Mouse (Mus musculus) liver, postnatal 0 days (tissue): ENCODE results near the gene Mxra7. TPM values are rescaled to one million over a fixed set of nuclear protein-coding genes. Genes with fewer than 3 reads are reported as not detected.

Experiments
- ATAC-seq: fragments of 200-750 bp; cut with Nextera tagmentation; 2 replicates; pipeline ENCODE4 v1.8.0; 2017; ENCODE audit warnings: mild to moderate bottlenecking, moderate library complexity
- DNase-seq: peaks from one replicate; pipeline ENCODE4 v3.0.0-alpha.2; 2016
- H3K27ac ChIP-seq: fragments of 300-500 bp; sonication (generic); 2 replicates; pipeline ENCODE4 v1.5.1; 2014; ENCODE audit warnings: antibody characterized with exemption, moderate library complexity, mild to moderate bottlenecking, low read depth
- H3K27me3 ChIP-seq: fragments of 300-500 bp; sonication (generic); 2 replicates; pipeline ENCODE4 v1.6.1; 2014; ENCODE audit warnings: low read length, control low read depth, mixed read lengths; ENCODE audit not compliant: insufficient read depth
- H3K36me3 ChIP-seq: fragments of 300-500 bp; sonication (generic); replicated peaks from 2 replicates; pipeline ENCODE4 v1.6.1; 2014; ENCODE audit warnings: mild to moderate bottlenecking, control low read depth, low read length, moderate library complexity, mixed read lengths; ENCODE audit not compliant: insufficient read depth
- H3K4me1 ChIP-seq: fragments of 300-500 bp; sonication (generic); 2 replicates; pipeline ENCODE4 v1.6.1; 2014; ENCODE audit warnings: antibody characterized with exemption, mild to moderate bottlenecking, control low read depth; ENCODE audit not compliant: insufficient read depth
- H3K4me2 ChIP-seq: fragments of 300-500 bp; sonication (generic); 2 replicates; pipeline ENCODE4 v1.6.1; 2014; ENCODE audit warnings: low read depth, mild to moderate bottlenecking, low read length, moderate library complexity, mixed read lengths
- H3K4me3 ChIP-seq: fragments of 300-500 bp; sonication (generic); 2 replicates; pipeline ENCODE4 v1.5.1; 2014; ENCODE audit warnings: low read depth, low read length
- H3K9ac ChIP-seq: fragments of 300-500 bp; sonication (generic); replicated peaks from 2 replicates; pipeline ENCODE4 v1.6.1; 2014; ENCODE audit warnings: mild to moderate bottlenecking, moderate library complexity
- H3K9me3 ChIP-seq: fragments of 300-500 bp; sonication (generic); 2 replicates; pipeline ENCODE4 v1.6.1; 2016; ENCODE audit warnings: mild to moderate bottlenecking, control low read depth, low read length, mixed read lengths
- CTCF ChIP-seq: sonication (generic); IDR thresholded peaks from 2 replicates; pipeline ENCODE4 v1.5.1; 2016; ENCODE audit warnings: antibody characterized with exemption, low read depth
- EP300 ChIP-seq: IDR thresholded peaks from 2 replicates; pipeline ENCODE4 v1.6.1; 2016; ENCODE audit warnings: antibody characterized with exemption, low read depth, mild to moderate bottlenecking
- WGBS: fragments of 180-500 bp; shearing (Covaris S2); extraction: QIAGEN DNeasy Blood & Tissue Kit; methylation state at CpG from one replicate; pipeline ENCODE4 v1.1.7; 2014; ENCODE audit not compliant: insufficient replicate concordance; 5-methylcytosine and 5-hydroxymethylcytosine counted together
- polyA plus RNA-seq: library from polyadenylated mRNA; unstranded; fragments of >200 nt; fragmentation: Nextera tagmentation; extraction: Ambion mirVana; gene quantifications from 2 replicates; pipeline ENCODE4 v1.2.1, GENCODE M21; 2015

The Mxra7 gene
- polyA plus RNA-seq, 1 experiment from 2014 or later, result 1.4 TPM

DNA sequence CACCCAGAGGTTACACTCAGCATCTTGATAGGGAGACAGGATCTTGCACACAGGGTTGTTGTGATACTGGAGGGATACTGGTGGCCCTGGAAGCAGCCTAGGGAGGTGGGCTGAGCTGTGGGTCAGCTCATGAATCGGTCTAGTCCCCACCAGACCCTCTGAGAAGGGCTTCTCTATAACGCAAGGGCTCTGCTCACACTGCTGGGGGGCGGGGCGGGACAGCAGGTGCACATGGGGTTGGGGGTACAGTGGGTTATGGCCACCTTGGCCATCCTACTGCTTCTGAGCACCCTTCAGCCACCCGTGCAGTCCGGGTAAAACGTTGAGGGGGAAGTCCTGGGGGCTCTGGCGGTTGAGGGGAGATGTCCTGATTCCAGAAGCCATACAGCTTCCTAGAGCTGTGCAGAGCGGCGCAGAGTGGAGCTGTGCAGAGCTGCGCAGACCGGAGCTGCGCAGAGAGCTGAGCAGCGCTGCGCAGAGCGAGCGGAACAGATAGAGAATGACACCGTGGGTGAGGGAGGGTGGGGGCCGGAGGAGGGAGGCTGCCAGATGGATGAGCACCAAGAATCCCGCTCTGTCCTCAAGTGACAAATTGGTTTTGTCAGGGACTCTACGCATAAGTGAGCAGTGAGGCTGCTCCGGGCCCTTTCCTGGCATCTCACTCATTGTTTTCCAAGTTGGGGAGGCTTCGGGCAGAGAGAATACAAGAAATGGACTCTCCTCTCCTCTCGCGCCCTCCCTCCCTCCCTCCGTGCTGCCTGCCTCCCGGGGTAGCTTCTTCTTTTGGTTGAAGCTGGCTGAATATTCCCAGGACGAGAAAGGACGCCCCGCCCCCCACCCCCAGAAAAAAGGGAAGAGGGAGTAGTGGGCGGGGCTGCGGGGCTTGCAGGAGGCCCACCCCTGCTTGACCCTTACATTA lies 16.6 kb downstream of the Mxra7 start:
- ATAC-seq, result peak; percentile 65; the same call in 1 of the 2 replicates
- H3K9ac ChIP-seq, result no peak overlapping the region
- peak; percentile 44 for DNase-seq
- TF ChIP-seq CTCF (no peak), EP300 (no peak)
- H3K27ac ChIP-seq, result no peak overlapping the region
- H3K36me3 ChIP-seq, result no peaks in the 10 kb centered on the region
- no peaks in the 10 kb centered on the region for H3K9me3 ChIP-seq
- peaks cover 8% of the 10 kb centered on the region for H3K4me1 ChIP-seq
- H3K4me2 ChIP-seq, result peak overlapping the region; percentile 70
- WGBS, result 10% methylated on average over 32 of the region's 32 CpGs
- H3K27me3 ChIP-seq, result no peaks in the 10 kb centered on the region
- H3K4me3 ChIP-seq, result peak overlapping the region; percentile 24; the same call in 1 of the 2 replicates

DNA sequence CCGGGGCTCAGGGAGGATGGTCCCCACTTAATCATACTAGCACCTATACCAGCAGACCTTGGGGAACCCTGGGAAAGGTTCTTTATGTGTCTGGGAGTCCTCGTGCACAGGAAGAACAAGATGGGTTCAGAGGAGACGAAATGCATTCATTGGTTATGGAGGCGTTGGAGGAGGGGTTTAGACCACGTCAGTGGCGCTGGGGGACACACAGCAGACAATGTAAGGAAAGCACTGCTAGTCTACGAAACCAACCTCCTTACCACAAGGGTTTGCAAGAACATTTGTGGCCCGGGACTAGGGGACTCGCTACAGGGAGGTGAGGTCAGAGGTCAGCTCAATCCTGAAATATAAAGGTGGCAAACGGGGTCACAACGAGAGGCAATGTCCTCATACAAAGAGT lies 17.3 kb downstream of the Mxra7 start:
- TF ChIP-seq CTCF (no peak), EP300 (no peak)
- Histone ChIP-seq H3K9me3 (no peaks in the 10 kb centered on the region), H3K27me3 (no peaks in the 10 kb centered on the region), H3K36me3 (no peaks in the 10 kb centered on the region), H3K9ac (no peak overlapping the region), H3K4me2 (no peak overlapping the region), H3K4me3 (no peak overlapping the region), H3K27ac (no peak overlapping the region), H3K4me1 (peaks cover 8% of the 10 kb centered on the region)
- ATAC-seq, result no peak
- DNase-seq, result no peak
- 70% methylated on average over 11 of the region's 11 CpGs for WGBS

DNA sequence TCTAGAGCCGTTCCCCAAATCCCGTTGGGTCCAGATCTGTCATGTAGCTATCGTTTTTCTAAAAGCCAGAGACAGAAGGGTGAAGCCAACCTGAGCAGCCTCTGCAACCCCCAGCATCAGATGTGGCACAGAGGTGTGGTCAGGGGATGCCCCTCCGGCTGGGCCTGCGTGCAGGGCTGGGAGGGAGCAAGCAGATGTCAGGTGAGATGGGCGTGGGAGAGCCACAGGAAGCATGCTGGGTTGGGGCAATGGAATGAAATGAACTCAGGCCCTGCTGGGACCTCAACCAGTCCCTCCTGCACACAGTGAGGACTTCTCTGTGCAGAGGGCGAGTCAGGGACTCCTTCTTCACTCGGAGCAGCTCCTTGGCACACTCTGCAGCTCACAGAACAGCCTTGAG lies 18.3 kb downstream of the Mxra7 start:
- TF ChIP-seq CTCF (no peak), EP300 (no peak)
- no peak overlapping the region for H3K4me2 ChIP-seq
- peaks cover 4% of the 10 kb centered on the region for H3K4me1 ChIP-seq
- WGBS, result 77% methylated on average over 8 of the region's 8 CpGs
- no peaks in the 10 kb centered on the region for H3K36me3 ChIP-seq
- no peak overlapping the region for H3K9ac ChIP-seq
- no peaks in the 10 kb centered on the region for H3K9me3 ChIP-seq
- H3K4me3 ChIP-seq, result no peak overlapping the region
- ATAC-seq (no peak), DNase-seq (no peak)
- H3K27ac ChIP-seq, result no peak overlapping the region
- no peaks in the 10 kb centered on the region for H3K27me3 ChIP-seq

DNA sequence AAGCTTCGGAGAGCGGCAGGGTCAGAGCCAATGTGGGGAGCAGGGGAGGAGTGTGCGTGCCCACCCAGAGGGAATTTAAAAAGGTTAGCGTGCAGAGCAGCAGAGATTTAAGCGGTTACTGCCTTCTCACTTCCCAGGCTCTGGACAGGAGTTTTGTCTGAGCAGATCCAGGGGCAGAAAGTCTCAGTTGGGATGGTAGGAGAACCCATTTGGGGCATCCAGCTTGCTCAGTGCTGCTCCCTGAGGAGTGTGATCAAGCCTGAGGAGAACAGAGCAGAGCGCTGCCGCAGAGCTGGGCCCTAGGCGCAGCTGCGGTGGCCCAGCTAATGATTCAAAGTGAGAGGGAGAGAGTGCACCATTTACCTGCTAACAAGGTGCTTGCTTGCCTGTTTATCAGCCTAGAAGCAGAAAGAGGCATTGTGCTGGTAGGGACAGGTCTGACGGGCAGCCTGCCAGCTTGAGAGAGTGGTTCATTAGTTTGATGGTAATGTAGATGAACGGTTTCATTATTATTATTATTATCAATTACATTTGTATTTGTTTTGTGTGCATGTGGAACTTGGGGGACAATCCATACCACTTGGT lies 18.9 kb downstream of the Mxra7 start:
- Histone ChIP-seq H3K4me2 (no peak overlapping the region), H3K4me3 (no peak overlapping the region), H3K27ac (no peak overlapping the region), H3K4me1 (peaks cover 4% of the 10 kb centered on the region; the same call in 1 of the 2 replicates), H3K9me3 (no peaks in the 10 kb centered on the region), H3K27me3 (no peaks in the 10 kb centered on the region), H3K9ac (no peak overlapping the region), H3K36me3 (no peaks in the 10 kb centered on the region)
- 80% methylated on average over 11 of the region's 11 CpGs for WGBS
- ATAC-seq (no peak), DNase-seq (no peak)
- TF ChIP-seq EP300, result no peak
- TF ChIP-seq CTCF, result no peak

DNA sequence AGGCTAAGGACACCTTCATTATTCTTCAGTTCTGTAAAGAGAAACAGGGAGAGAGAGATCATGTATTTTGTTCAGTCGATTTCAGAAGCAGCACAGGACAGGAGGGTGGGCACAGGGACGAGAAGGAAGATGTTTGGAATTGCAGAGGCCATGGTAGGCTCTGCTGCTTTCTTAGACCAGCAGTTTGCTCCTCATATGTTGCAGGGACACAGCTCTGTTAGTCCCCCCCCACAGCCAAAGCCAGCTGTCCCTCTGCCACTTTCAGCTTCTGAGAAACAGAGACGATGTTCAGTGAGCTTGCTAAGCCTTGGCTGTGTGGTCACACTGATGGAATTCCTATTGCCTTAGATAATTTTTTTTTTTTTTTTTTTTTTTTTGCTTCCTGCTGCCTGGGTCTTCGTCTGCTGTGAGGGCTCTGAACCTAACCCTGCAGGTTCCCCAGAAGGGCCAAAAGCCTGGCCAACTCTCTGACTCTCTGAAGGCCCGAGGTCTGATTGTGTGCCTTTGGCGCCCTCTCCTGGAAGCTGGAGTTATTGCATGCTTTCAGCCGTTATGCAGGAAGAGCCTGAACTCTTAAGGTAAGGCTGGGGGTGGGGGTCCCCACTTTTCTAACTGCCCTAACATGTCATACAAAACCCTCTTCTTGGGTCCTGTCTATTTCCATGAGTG lies 19.8 kb downstream of the Mxra7 start:
- peak; percentile 21; the same call in 1 of the 2 replicates for ATAC-seq
- no peak overlapping the region for H3K4me3 ChIP-seq
- DNase-seq, result peak; percentile 84
- H3K4me1 ChIP-seq, result peaks cover 4% of the 10 kb centered on the region; the same call in 1 of the 2 replicates
- 32% methylated on average over 7 of the region's 7 CpGs for WGBS
- no peak overlapping the region for H3K4me2 ChIP-seq
- H3K36me3 ChIP-seq, result no peaks in the 10 kb centered on the region
- H3K9ac ChIP-seq, result no peak overlapping the region
- H3K9me3 ChIP-seq, result no peaks in the 10 kb centered on the region
- no peaks in the 10 kb centered on the region for H3K27me3 ChIP-seq
- no peak for TF ChIP-seq EP300
- peak; percentile 91 for TF ChIP-seq CTCF
- no peak overlapping the region for H3K27ac ChIP-seq

DNA sequence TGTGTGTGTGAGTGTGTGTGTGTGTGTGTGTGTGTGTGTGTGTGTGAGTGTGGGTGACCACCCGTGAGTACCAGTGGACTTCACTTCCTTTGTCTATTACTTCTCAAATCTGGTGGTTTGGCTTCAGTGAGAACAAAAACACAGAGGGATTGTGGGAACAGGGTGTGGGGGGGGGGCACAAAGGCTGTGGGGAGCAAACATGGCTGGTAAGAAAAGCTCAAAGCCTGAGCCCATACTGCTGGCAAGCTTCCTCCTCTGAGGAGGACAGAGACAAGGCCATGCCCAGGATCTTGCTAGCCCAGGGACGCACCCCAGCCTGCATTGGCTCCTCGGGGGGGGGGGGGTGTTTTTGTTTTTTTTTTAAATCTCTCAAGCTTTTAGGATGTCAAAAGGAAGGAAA lies 20.3 kb downstream of the Mxra7 start:
- Histone ChIP-seq H3K9ac (no peak overlapping the region), H3K27me3 (no peaks in the 10 kb centered on the region), H3K4me3 (no peak overlapping the region), H3K36me3 (no peaks in the 10 kb centered on the region), H3K4me1 (peaks cover 4% of the 10 kb centered on the region; the same call in 1 of the 2 replicates), H3K27ac (no peak overlapping the region), H3K4me2 (no peak overlapping the region), H3K9me3 (no peaks in the 10 kb centered on the region)
- no peak for ATAC-seq
- TF ChIP-seq CTCF (no peak), EP300 (no peak)
- no peak for DNase-seq
- 54% methylated on average over 3 of the region's 3 CpGs for WGBS
